Mouse (Mus musculus) heart, postnatal 0 days (tissue): ENCODE measurements around the gene Galnt5. TPM values are rescaled to one million over a fixed set of nuclear protein-coding genes. Genes with fewer than 3 reads are reported as not detected.

Experiments used
- ATAC-seq: fragments of 200-750 bp; cut with Nextera tagmentation; 2 replicates; pipeline ENCODE4 v1.8.0; 2017; ENCODE audit warnings: low read depth, moderate number of reproducible peaks, moderate library complexity; ENCODE audit not compliant: insufficient read depth
- DNase-seq: peaks from one replicate; pipeline ENCODE4 v3.0.0-alpha.2; 2016; ENCODE audit warnings: low spot score
- H3K27ac ChIP-seq: fragments of 300-500 bp; sonication (generic); 2 replicates; pipeline ENCODE4 v1.5.1; 2014; ENCODE audit warnings: low read depth, mild to moderate bottlenecking
- H3K27me3 ChIP-seq: fragments of 300-500 bp; sonication (generic); 2 replicates; pipeline ENCODE4 v1.6.1; 2014; ENCODE audit warnings: low read length, mixed read lengths; ENCODE audit not compliant: control insufficient read depth, insufficient read depth
- H3K36me3 ChIP-seq: fragments of 300-500 bp; sonication (generic); replicated peaks from 2 replicates; pipeline ENCODE4 v1.6.1; 2014; ENCODE audit warnings: low read length, mixed read lengths; ENCODE audit not compliant: control insufficient read depth, insufficient read depth
- H3K4me1 ChIP-seq: fragments of 300-500 bp; sonication (generic); 2 replicates; pipeline ENCODE4 v1.6.1; 2014; ENCODE audit warnings: antibody characterized with exemption; ENCODE audit not compliant: control insufficient read depth, insufficient read depth
- H3K4me2 ChIP-seq: fragments of 300-500 bp; sonication (generic); 2 replicates; pipeline ENCODE4 v1.6.1; 2014; ENCODE audit warnings: low read depth, mild to moderate bottlenecking, low read length, moderate library complexity
- H3K4me3 ChIP-seq: fragments of 300-500 bp; sonication (generic); 2 replicates; pipeline ENCODE4 v1.5.1; 2014; ENCODE audit warnings: low read depth, low read length
- H3K9ac ChIP-seq: fragments of 300-500 bp; sonication (generic); replicated peaks from 2 replicates; pipeline ENCODE4 v1.6.1; 2014; ENCODE audit warnings: low read depth, low read length, mixed read lengths
- H3K9me3 ChIP-seq: fragments of 300-500 bp; sonication (generic); replicated peaks from 2 replicates; pipeline ENCODE4 v1.6.1; 2016; ENCODE audit warnings: low read length; ENCODE audit not compliant: control insufficient read depth
- CTCF ChIP-seq: IDR thresholded peaks from 2 replicates; pipeline ENCODE4 v1.5.1; 2016; ENCODE audit warnings: antibody characterized with exemption, control low read depth, low read depth
- EP300 ChIP-seq: IDR thresholded peaks from 2 replicates; pipeline ENCODE4 v1.6.1; 2016; ENCODE audit warnings: antibody characterized with exemption, low read depth
- WGBS: fragments of 180-500 bp; shearing (Covaris S2); extraction: QIAGEN DNeasy Blood & Tissue Kit; methylation state at CpG from one replicate; pipeline ENCODE4 v1.1.7; 2014; 5-methylcytosine and 5-hydroxymethylcytosine counted together
- polyA plus RNA-seq: library from polyadenylated mRNA; unstranded; fragments of >200 nt; fragmentation: Nextera tagmentation; extraction: Ambion mirVana; gene quantifications from 2 replicates; pipeline ENCODE4 v1.2.1, GENCODE M21; 2015
- total RNA-seq: library from RNA; depleted of rRNA; stranded (reverse); fragments of >200 nt; gene quantifications from 2 replicates; pipeline ENCODE4 v1.2.3, GENCODE M21; 2014; ENCODE audit warnings: low replicate concordance

The Galnt5 gene
- total and polyA plus RNA-seq, 2 experiments from 2014 or later, result 0.27 to 0.73 TPM

GRCm38 (mm10) chr2:58007081-58007480, 9.4 kb downstream of the Galnt5 start:
- Histone ChIP-seq H3K27ac (no peak overlapping the region), H3K9ac (no peak overlapping the region), H3K27me3 (no peaks in the 10 kb centered on the region), H3K4me2 (no peak overlapping the region), H3K4me3 (no peak overlapping the region), H3K9me3 (no peaks in the 10 kb centered on the region), H3K36me3 (no peaks in the 10 kb centered on the region), H3K4me1 (no peaks in the 10 kb centered on the region)
- 63% methylated on average over 5 of the region's 5 CpGs for WGBS
- TF ChIP-seq CTCF (no peak), EP300 (no peak)
- ATAC-seq (no peak), DNase-seq (no peak)

- DNase-seq, result no peak
- Histone ChIP-seq H3K27me3 (no peaks in the 10 kb centered on the region), H3K36me3 (no peaks in the 10 kb centered on the region), H3K27ac (no peak overlapping the region), H3K4me1 (no peaks in the 10 kb centered on the region), H3K9me3 (no peaks in the 10 kb centered on the region), H3K4me2 (no peak overlapping the region), H3K4me3 (no peak overlapping the region), H3K9ac (no peak overlapping the region)
- WGBS, result 66% methylated on average over 6 of the region's 6 CpGs
- no peak for TF ChIP-seq EP300
- TF ChIP-seq CTCF, result no peak
- ATAC-seq, result no peak
Measured at GRCm38 (mm10) chr2:58023556-58023955, 25.9 kb downstream of the Galnt5 start.

GRCm38 (mm10) chr2:58026740-58027139, 29.1 kb downstream of the Galnt5 start:
- Histone ChIP-seq H3K4me3 (no peak overlapping the region), H3K9me3 (no peaks in the 10 kb centered on the region), H3K4me2 (no peak overlapping the region), H3K9ac (no peak overlapping the region), H3K27ac (no peak overlapping the region), H3K36me3 (no peaks in the 10 kb centered on the region), H3K4me1 (no peaks in the 10 kb centered on the region), H3K27me3 (no peaks in the 10 kb centered on the region)
- DNase-seq (peak; percentile 20), ATAC-seq (no peak)
- TF ChIP-seq EP300 (no peak), CTCF (no peak)
- 68% methylated on average over 5 of the region's 5 CpGs for WGBS

GRCm38 (mm10) chr2:58029404-58029803, 31.7 kb downstream of the Galnt5 start:
- WGBS, result 20% methylated on average over 7 of the region's 7 CpGs
- Histone ChIP-seq H3K9ac (no peak overlapping the region), H3K36me3 (no peaks in the 10 kb centered on the region), H3K4me2 (no peak overlapping the region), H3K9me3 (no peaks in the 10 kb centered on the region), H3K27me3 (no peaks in the 10 kb centered on the region), H3K4me3 (no peak overlapping the region), H3K4me1 (no peaks in the 10 kb centered on the region), H3K27ac (no peak overlapping the region)
- no peak for ATAC-seq
- peak; percentile 53 for DNase-seq
- TF ChIP-seq EP300, result no peak
- peak; percentile 69 for TF ChIP-seq CTCF

GRCm38 (mm10) chr2:58031431-58031830, 33.7 kb downstream of the Galnt5 start:
- Histone ChIP-seq H3K4me1 (no peaks in the 10 kb centered on the region), H3K9me3 (no peaks in the 10 kb centered on the region), H3K36me3 (no peaks in the 10 kb centered on the region), H3K9ac (no peak overlapping the region), H3K27ac (no peak overlapping the region), H3K4me2 (no peak overlapping the region), H3K27me3 (no peaks in the 10 kb centered on the region), H3K4me3 (no peak overlapping the region)
- 59% methylated on average over 3 of the region's 3 CpGs for WGBS
- DNase-seq (no peak), ATAC-seq (no peak)
- TF ChIP-seq EP300 (no peak), CTCF (no peak)

GRCm38 (mm10) chr2:58035635-58036034, 38.0 kb downstream of the Galnt5 start:
- 54% methylated on average over 4 of the region's 4 CpGs for WGBS
- Histone ChIP-seq H3K9ac (no peak overlapping the region), H3K36me3 (no peaks in the 10 kb centered on the region), H3K9me3 (no peaks in the 10 kb centered on the region), H3K27ac (no peak overlapping the region), H3K4me2 (no peak overlapping the region), H3K27me3 (no peaks in the 10 kb centered on the region), H3K4me1 (no peaks in the 10 kb centered on the region), H3K4me3 (no peak overlapping the region)
- ATAC-seq, result no peak
- DNase-seq, result no peak
- no peak for TF ChIP-seq CTCF
- no peak for TF ChIP-seq EP300
